Mouse (Mus musculus) ES-E14 (cell line): ENCODE results near the gene Pold4. TPM values are rescaled to one million over a fixed set of nuclear protein-coding genes. Genes with fewer than 3 reads are reported as not detected.

ENCODE experiments used
- DNase-seq: peaks from one replicate; pipeline ENCODE4 v3.0.0-alpha.2; 2013; ENCODE audit warnings: low read depth, low spot score
- H3K27ac ChIP-seq: 2 replicates; pipeline ENCODE4 v1.5.1; 2012; ENCODE audit warnings: low read depth, mild to moderate bottlenecking, low read length, moderate library complexity, mixed read lengths; ENCODE audit not compliant: poor library complexity, insufficient read depth, severe bottlenecking
- H3K36me3 ChIP-seq: 2 replicates; pipeline ENCODE4 v1.6.1; 2012; ENCODE audit warnings: mild to moderate bottlenecking, low read length, moderate library complexity, mixed read lengths; ENCODE audit not compliant: control insufficient read depth, poor library complexity, insufficient read depth, severe bottlenecking
- H3K4me1 ChIP-seq, 2 experiments: fragments of 150-350 bp in 1 of 2; sonication (generic) in 1 of 2; 2 replicates each; pipeline ENCODE4 v1.6.1; 2012; ENCODE audit warnings: low read length in 2 of 2, mild to moderate bottlenecking in 1 of 2, mixed read lengths in 1 of 2; ENCODE audit not compliant: control insufficient read depth in 2 of 2, insufficient read depth in 2 of 2, poor library complexity in 1 of 2
- H3K4me3 ChIP-seq, 2 experiments: fragments of 150-350 bp in 1 of 2; sonication (generic) in 1 of 2; 2 replicates each; pipeline ENCODE4 v1.5.1; 2012; ENCODE audit warnings: low read length in 2 of 2, low read depth in 1 of 2, mild to moderate bottlenecking in 1 of 2, mixed read lengths in 1 of 2; ENCODE audit not compliant: insufficient read depth in 1 of 2, poor library complexity in 1 of 2, severe bottlenecking in 1 of 2
- H3K9ac ChIP-seq: 2 replicates; pipeline ENCODE4 v1.6.1; 2012; ENCODE audit warnings: low read depth, mild to moderate bottlenecking, low read length, mixed read lengths; ENCODE audit not compliant: poor library complexity, insufficient read depth, severe bottlenecking
- H3K9me3 ChIP-seq: fragments of 150-350 bp; sonication (generic); 2 replicates; pipeline ENCODE4 v1.6.1; 2012; ENCODE audit warnings: low read depth, mild to moderate bottlenecking, low read length; ENCODE audit not compliant: control insufficient read depth, insufficient read depth
- CHD2 ChIP-seq: IDR thresholded peaks from 2 replicates; pipeline ENCODE4 v1.6.1; 2014; ENCODE audit warnings: mild to moderate bottlenecking, low read depth, low read length, inconsistent platforms
- HCFC1 ChIP-seq: IDR thresholded peaks from 2 replicates; pipeline ENCODE4 v1.6.1; 2012; ENCODE audit warnings: low read length, inconsistent platforms, borderline replicate concordance; ENCODE audit not compliant: insufficient read depth
- MAFK ChIP-seq: IDR thresholded peaks from 2 replicates; pipeline ENCODE4 v1.6.1; 2014; ENCODE audit warnings: mild to moderate bottlenecking, low read depth, low read length, inconsistent platforms; ENCODE audit not compliant: insufficient read depth
- ZC3H11A ChIP-seq: IDR thresholded peaks from 2 replicates; pipeline ENCODE4 v1.6.1; 2012; ENCODE audit warnings: low read depth, mild to moderate bottlenecking, inconsistent platforms, low read length, borderline replicate concordance
- ZNF384 ChIP-seq: IDR thresholded peaks from 2 replicates; pipeline ENCODE4 v1.6.1; 2012; ENCODE audit warnings: low read depth, low read length, inconsistent platforms
- in situ Hi-C, 2 experiments: fragments of 600-800 bp; cut with MboI; formaldehyde crosslinking; loops; one replicate each; pipeline ENCODE4 v1.15.1; 2025; ENCODE audit warnings: low sequenced_read_pairs in 2 of 2, inconsistent platforms in 1 of 2; ENCODE audit not compliant: unreplicated experiment in 2 of 2
- total RNA-seq: library from RNA; depleted of rRNA; stranded (reverse); fragments of 300-350 nt; gene quantifications from 2 replicates; pipeline ENCODE4 v1.2.3, GENCODE M21; 2012

The Pold4 gene
- total RNA-seq, 1 experiment = 8.7 TPM

DNA sequence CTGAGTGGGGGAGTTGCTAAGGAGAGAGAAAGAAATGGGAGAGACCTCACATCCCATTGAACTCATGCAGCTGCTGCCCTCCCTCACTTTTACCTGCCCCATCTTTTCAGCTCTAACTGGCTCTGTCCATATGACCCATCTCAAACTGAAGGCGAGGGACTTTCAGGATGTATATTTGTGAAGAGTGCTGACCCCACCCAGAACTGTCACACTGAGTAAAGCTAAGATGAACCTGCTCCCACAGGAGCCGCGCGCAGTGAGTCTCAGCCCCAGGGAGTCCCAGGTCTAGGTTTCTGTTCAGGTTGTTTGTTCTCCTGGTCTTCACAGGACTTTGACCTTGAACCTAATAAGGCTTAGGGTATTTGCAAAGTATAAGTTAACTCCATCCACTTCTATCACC is 2.8 kb upstream of the Pold4 start:
- TF ChIP-seq HCFC1 (no peak), ZC3H11A (no peak), CHD2 (no peak), ZNF384 (no peak), MAFK (no peak)
- Histone ChIP-seq H3K4me3 (no peak overlapping the region), H3K36me3 (no peaks in the 10 kb centered on the region), H3K27ac (no peak overlapping the region), H3K4me1 (peaks cover 2 to 9% of the 10 kb centered on the region in 2 experiments; a peak in 1 of 4 replicates), H3K9me3 (no peaks in the 10 kb centered on the region), H3K9ac (no peak overlapping the region)
- in situ Hi-C loops = no loop called here
- no peak for DNase-seq

- TF ChIP-seq CHD2 = no peak
- Histone ChIP-seq H3K36me3 (no peaks in the 10 kb centered on the region), H3K9ac (no peak overlapping the region), H3K4me3 (no peak overlapping the region), H3K9me3 (no peaks in the 10 kb centered on the region), H3K27ac (no peak overlapping the region), H3K4me1 (peaks cover 2 to 9% of the 10 kb centered on the region in 2 experiments; a peak in 1 of 4 replicates)
- DNase-seq = no peak
- in situ Hi-C loops = no loop called here
Measured at GRCm38 (mm10) chr19:4229451-4230076, 2.1 kb upstream of the Pold4 start.

- no peak overlapping the region for H3K9ac ChIP-seq
- TF ChIP-seq MAFK (no peak), HCFC1 (no peak), ZNF384 (no peak), CHD2 (no peak), ZC3H11A (no peak)
- in situ Hi-C loops = no loop called here
- H3K27ac ChIP-seq = no peak overlapping the region
- H3K4me1 ChIP-seq = peaks cover 2 to 9% of the 10 kb centered on the region in 2 experiments; a peak in 1 of 4 replicates
- H3K36me3 ChIP-seq = no peaks in the 10 kb centered on the region
- no peak for DNase-seq
- H3K9me3 ChIP-seq = no peaks in the 10 kb centered on the region
- H3K4me3 ChIP-seq = no peak overlapping the region
Measured at GRCm38 (mm10) chr19:4230415-4230814, 1.3 kb upstream of the Pold4 start.

DNA sequence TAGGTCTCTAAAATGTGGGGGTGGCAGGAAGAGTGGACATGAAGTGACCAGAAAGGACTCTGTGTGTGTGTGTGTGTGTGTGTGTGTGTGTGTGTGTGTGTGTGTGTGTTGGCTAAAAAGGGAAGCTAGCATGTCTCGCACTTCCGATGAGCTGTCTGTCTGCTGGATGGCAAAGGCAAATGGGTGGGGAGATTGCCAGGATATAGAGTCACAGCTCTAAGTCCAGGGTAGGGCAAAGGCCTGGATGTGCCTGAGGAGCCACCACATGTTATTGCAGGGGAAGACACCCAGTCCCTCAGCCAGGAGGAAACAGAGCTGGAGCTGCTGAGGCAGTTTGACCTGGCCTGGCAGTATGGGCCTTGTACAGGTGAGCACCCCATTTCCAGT is 480 bp downstream of the Pold4 start:
- Histone ChIP-seq H3K9me3 (no peaks in the 10 kb centered on the region), H3K9ac (no peak overlapping the region; the same call in 1 of the 2 replicates), H3K4me1 (peaks cover 2 to 9% of the 10 kb centered on the region in 2 experiments; a peak in 1 of 4 replicates), H3K4me3 (peak overlapping the region; percentile 63 to 89; a peak in 3 of 4 replicates), H3K36me3 (no peaks in the 10 kb centered on the region), H3K27ac (0 out of 2 replicates have a peak overlapping the region, but pooled peaks have one; percentile 6)
- TF ChIP-seq ZNF384 (no peak), ZC3H11A (no peak), CHD2 (no peak), MAFK (no peak), HCFC1 (no peak)
- in situ Hi-C loops = no loop called here
- DNase-seq = no peak

GRCm38 (mm10) chr19:4232651-4233050 is 952 bp downstream of the Pold4 start:
- H3K4me1 ChIP-seq = peaks cover 2 to 6% of the 10 kb centered on the region in 2 experiments; a peak in 1 of 4 replicates

More at GRCm38 (mm10) chr19:4232651-4233050, 952 bp downstream of the Pold4 start:
- DNase-seq = no peak
- Histone ChIP-seq H3K4me3 (no peak overlapping the region), H3K9me3 (no peaks in the 10 kb centered on the region), H3K9ac (no peak overlapping the region), H3K27ac (no peak overlapping the region), H3K36me3 (no peaks in the 10 kb centered on the region)
- in situ Hi-C loops = no loop called here
- no peak for TF ChIP-seq MAFK
- TF ChIP-seq HCFC1 = no peak
- TF ChIP-seq CHD2 = no peak
- no peak for TF ChIP-seq ZNF384
- no peak for TF ChIP-seq ZC3H11A
